Mouse (Mus musculus) neutrophil, adult 5-6 weeks (primary cell): ENCODE data around the gene Odf3l2. TPM values are rescaled to one million over a fixed set of nuclear protein-coding genes. Genes with fewer than 3 reads are reported as not detected.

Experiments used
- ATAC-seq: fragments of 151-379, 151-347 bp; 2 replicates; pipeline ENCODE4 v1.8.0; 2017; ENCODE audit warnings: mild to moderate bottlenecking, moderate TSS enrichment; ENCODE audit not compliant: insufficient number of reproducible peaks, poor library complexity, low FRiP score, severe bottlenecking; ENCODE audit errors: extremely low read depth
- total RNA-seq: library from RNA; stranded (forward); fragments of 200-1000 nt; gene quantifications from 2 replicates; pipeline ENCODE4 v1.2.3, GENCODE M21; 2017

Odf3l2 gene
- total RNA-seq, 1 experiment from 2014 or later = not detected

DNA sequence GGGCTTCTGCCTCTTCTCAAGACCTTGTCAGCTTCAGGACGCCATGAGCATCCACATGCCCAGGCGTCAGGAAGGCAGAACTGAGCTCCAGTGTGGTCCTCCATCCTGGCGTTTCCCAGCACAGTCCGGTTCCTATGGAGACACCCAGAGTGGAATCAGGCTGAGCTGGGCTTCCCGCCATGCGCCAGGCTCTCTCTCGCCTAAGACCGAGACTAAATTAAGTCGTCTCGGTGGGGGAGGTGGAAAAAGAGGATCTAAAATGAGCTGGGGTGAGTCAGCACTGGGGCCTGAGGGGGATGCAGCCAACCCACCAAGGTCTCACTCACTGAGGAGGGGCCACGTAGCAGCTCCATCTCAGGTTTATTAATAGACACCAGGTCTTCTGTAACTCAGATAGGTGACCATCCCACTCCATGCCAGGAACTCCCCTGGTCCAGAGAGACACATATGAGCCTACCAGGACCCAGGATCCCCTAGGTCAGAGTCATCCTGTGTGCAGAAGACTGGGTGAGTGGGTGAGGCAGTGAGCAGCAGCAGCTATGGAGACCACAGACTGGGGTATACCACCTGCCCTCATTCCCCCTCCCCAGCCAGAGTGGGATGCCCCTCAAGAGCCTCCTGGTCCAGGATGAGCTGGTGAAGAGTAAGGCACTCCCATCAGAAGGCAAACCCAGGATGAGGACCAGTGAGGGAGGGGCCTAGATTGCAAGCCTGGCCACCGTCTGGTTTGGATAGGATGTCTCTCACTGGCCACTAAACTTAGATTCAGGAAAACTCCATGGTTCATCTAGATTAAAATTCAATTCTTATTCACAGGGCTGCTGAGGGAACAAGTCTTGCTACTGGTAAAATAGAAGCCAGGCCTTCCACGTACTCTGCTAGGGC, 48.2 kb downstream of the Odf3l2 start:
- ATAC-seq = no peak

DNA sequence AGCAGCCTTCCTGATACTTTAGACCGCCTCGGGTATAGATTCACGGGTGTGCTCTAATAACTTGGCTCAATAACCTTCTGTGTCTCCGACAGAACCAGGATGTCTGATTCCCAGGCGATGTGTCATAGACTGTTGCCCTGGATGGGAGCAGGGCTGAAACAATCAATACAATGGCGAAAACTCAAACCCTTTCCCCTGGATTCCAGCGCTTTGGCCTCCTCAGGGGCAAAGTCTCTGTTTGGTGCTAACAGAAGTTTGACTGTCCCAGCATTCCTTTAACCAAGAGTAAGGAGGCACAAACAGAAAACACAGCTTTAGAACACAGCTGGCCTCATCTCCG, 50.0 kb downstream of the Odf3l2 start:
- no peak for ATAC-seq

DNA sequence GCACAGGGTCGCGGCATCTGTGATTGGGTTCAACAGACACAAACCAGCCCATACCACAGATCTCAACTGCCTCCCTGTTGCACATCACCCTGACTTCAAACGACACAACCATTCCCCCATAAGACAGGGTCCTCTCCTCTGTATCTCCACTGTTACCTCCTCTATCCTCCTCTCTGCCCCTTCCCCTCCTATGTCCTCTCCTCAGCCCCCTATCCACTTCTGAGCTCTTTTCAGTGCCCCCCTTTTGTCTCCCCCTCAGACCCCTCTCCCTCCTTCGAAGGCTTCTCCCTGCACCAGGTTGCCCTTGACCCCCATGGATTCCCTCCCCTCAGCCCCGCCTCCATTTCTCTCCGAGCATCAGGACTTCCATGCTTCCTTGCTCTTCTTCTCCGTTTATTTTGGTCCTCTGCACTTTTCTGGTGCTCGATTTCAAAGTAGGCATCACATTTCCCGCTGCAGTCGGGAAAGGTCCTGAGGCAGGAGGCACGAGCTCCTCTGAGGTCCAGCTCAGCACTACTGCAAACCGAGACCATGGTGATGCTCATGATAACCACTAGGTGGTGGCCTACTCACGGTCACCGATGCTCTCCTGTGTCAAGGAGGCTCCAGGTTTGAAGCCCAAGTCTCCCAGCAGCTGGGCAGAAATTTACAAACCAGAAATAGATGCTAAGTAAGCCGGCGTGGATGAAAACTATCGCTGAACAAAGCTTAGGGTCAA, 50.5 kb downstream of the Odf3l2 start:
- ATAC-seq = peak; percentile 60

DNA sequence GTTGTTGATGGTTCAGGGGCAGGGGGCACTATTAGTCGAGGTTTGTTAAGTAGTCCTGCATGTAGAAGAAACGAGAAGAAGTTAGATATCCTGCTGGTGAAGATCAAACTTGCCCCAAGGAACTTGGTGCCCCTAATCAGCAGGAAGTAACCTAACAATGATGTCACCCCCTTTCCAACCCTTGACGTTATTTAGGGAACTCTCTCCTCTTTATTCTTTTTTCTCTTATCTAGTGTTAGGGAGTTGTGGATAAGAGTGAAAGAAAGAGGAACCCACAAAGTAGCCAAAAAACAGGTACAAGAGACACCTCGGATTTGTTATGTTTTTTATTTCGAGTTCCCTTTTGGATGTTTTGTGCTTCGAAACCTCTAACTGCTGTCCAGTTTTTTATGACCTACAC, 51.4 kb downstream of the Odf3l2 start:
- no peak for ATAC-seq

DNA sequence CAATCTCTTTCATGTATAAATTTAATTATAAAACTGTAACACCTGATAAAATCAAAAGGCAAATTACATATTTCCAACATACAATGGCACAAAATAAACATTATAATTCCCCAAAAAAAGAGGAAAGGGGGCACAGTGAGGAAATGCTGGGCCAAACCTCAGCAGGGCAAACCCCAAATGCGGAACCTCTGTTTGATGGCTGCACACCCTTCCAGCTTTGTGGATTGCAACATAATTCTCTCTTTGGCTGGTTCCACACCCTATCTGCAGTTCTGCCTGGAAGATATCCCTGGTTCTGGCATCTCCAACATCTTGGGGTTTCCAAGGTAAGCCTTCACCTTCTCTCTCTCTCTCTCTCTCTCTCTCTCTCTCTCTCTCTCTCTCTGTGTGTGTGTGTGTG, 54.8 kb downstream of the Odf3l2 start:
- ATAC-seq = no peak

Other genes with a start within 250 kb of the Odf3l2 start
- gene Vmn2r83, start 177.0 kb downstream of the Odf3l2 start, total RNA-seq = 0.12 and 0.23 TPM in 2 replicates
- gene Plpp2, start 111.9 kb downstream of the Odf3l2 start, total RNA-seq = 1.8 and 1.9 TPM in 2 replicates
- 18.9 and 21.2 TPM in 2 replicates for gene Mier2, start 90.5 kb downstream of the Odf3l2 start, total RNA-seq
- gene Theg, start 58.4 kb downstream of the Odf3l2 start, total RNA-seq = not detected in 2 replicates
- gene C2cd4c, start 31.7 kb downstream of the Odf3l2 start, total RNA-seq = not detected in 2 replicates
- gene Shc2, start 7.8 kb downstream of the Odf3l2 start, total RNA-seq = not detected in 2 replicates
- not detected in 2 replicates for gene Madcam1, start 18.8 kb upstream of the Odf3l2 start, total RNA-seq
- 16.0 and 16.1 TPM in 2 replicates for gene Tpgs1, start 23.6 kb upstream of the Odf3l2 start, total RNA-seq
- gene Cdc34, start 36.5 kb upstream of the Odf3l2 start, total RNA-seq = 90.5 and 95.5 TPM in 2 replicates
- 1.5 and 2.9 TPM in 2 replicates for gene Gzmm, start 43.3 kb upstream of the Odf3l2 start, total RNA-seq
- 105 and 111 TPM in 2 replicates for gene Bsg, start 58.8 kb upstream of the Odf3l2 start, total RNA-seq
- gene Hcn2, start 70.9 kb upstream of the Odf3l2 start, total RNA-seq = not detected in 2 replicates
- gene Polrmt, start 100.8 kb upstream of the Odf3l2 start, total RNA-seq = 21.9 and 24.6 TPM in 2 replicates
- not detected in 2 replicates for gene Fgf22, start 109.3 kb upstream of the Odf3l2 start, total RNA-seq
- 12.0 and 15.9 TPM in 2 replicates for gene Rnf126, start 121.2 kb upstream of the Odf3l2 start, total RNA-seq
- gene Fstl3, start 131.5 kb upstream of the Odf3l2 start, total RNA-seq = 1.0 and 2.6 TPM in 2 replicates
- gene Prss57, start 145.2 kb upstream of the Odf3l2 start, total RNA-seq = 1.1 and 1.2 TPM in 2 replicates
- 40.6 and 42.1 TPM in 2 replicates for gene Palm, start 147.8 kb upstream of the Odf3l2 start, total RNA-seq
- 1.0 and 1.4 TPM in 2 replicates for gene Misp, start 175.3 kb upstream of the Odf3l2 start, total RNA-seq
- 101 and 117 TPM in 2 replicates for gene Ptbp1, start 208.7 kb upstream of the Odf3l2 start, total RNA-seq
- gene Prtn3, start 228.7 kb upstream of the Odf3l2 start, total RNA-seq = not detected in 2 replicates
- 0.93 and 1.7 TPM in 2 replicates for gene Plppr3, start 228.9 kb upstream of the Odf3l2 start, total RNA-seq
- not detected in 2 replicates for gene Elane, start 240.5 kb upstream of the Odf3l2 start, total RNA-seq
- gene Cfd, start 245.1 kb upstream of the Odf3l2 start, total RNA-seq = not detected in 2 replicates